Mouse (Mus musculus): Measurements from ENCODE around the gene Ephb2. TPM values are rescaled to one million over a fixed set of nuclear protein-coding genes. Genes with fewer than 3 reads are reported as not detected.

Ephb2 gene
- polyA plus RNA-seq, 1 experiment = 16.8 TPM

DNA sequence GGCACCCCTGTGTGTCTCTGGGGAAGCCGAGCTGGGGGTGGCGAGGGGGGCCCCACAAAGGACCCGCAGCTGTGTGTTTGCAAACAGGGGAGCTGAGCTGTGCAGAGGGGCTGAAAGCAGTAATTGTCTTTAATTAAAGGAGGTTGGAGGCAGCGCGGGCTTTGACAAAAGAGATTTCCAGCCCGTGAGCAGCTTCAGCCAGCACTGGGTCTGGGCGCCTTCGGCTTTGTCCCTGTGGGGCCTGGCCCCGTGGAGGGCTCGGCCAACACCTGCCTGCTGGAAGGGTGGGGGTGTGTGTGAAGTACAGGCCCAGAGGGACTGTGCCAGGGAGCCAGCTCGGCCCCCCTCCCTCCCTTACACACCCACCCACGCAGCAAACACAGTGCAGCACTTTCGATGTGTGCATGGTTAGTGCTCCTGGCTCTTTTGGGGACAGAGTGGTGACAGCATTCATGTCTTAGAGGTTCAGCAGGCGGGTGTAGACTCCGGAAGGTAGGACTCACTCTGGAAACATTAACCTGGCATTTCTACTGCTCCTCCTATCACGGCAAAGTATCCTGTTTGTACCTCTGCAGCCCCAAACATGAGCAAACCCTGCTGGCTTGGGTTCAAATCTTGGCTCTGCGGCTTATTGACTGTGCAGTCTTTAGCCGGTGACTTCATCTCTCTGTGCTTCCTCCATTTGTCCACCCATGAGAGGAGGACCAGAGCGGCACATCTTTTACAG is 85.8 kb downstream of the Ephb2 start:
- H3ac ChIP-seq (ENCODE audit: control insufficient read depth, insufficient read length, low read depth) = no peak overlapping the region
- no peaks in the 10 kb centered on the region for H3K36me3 ChIP-seq (ENCODE audit: control insufficient read depth, insufficient read depth)
- no peaks in the 10 kb centered on the region for H3K27me3 ChIP-seq (ENCODE audit: control insufficient read depth, insufficient read depth, insufficient read length)
- H3K79me2 ChIP-seq (ENCODE audit: control insufficient read depth, insufficient read depth) = no peaks in the 10 kb centered on the region
- H3K79me3 ChIP-seq (ENCODE audit: low read depth) = no peaks in the 10 kb centered on the region
- no peak for TF ChIP-seq MAX (IDR thresholded peaks at IDR 0.05)
- TF ChIP-seq MYOG (IDR thresholded peaks at IDR 0.05; ENCODE audit: control insufficient read depth, extremely low read depth, insufficient read length) = no peak
- no peak for TF ChIP-seq USF1 (IDR thresholded peaks at IDR 0.05; ENCODE audit: low read depth)
- no peak for TF ChIP-seq CTCF (IDR thresholded peaks at IDR 0.05; ENCODE audit: control insufficient read depth, insufficient read depth, insufficient read length)
- TF ChIP-seq CEBPB (IDR thresholded peaks at IDR 0.05; ENCODE audit: low read depth) = no peak
- no peak for TF ChIP-seq FOSL1 (IDR thresholded peaks at IDR 0.05; ENCODE audit: insufficient read depth, low read length, poor library complexity, severe bottlenecking)
- TF ChIP-seq MYOD1 (IDR thresholded peaks at IDR 0.05; ENCODE audit: control insufficient read depth, insufficient read length, low read depth) = no peak
- H3K4me3 ChIP-seq (ENCODE audit: insufficient read depth, poor library complexity, severe bottlenecking) = no peak overlapping the region

DNA sequence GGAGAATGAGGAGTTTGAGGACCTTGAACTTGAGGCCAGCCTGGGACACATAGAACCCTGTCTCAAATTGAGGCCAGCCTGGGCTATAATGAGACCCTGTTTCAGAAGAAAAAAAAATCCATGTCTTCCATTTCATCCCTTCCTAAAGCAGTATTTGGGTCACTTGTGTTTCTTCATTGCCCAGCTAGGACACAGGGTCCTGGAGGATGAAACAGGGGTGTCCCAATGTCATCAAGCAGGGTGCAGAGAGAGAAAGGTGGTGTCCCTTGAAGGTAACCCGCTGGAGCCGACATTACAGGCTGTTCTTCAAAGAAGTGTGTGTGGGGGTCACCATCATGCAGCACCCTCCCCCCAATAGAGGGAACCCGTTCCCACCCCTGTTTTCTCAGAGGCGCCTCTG is 86.4 kb downstream of the Ephb2 start:
- H3K4me3 ChIP-seq (ENCODE audit: insufficient read depth, poor library complexity, severe bottlenecking) = no peak overlapping the region
- H3K36me3 ChIP-seq (ENCODE audit: control insufficient read depth, insufficient read depth) = no peaks in the 10 kb centered on the region
- TF ChIP-seq FOSL1 (IDR thresholded peaks at IDR 0.05; ENCODE audit: insufficient read depth, low read length, poor library complexity, severe bottlenecking) (no peak), MAX (IDR thresholded peaks at IDR 0.05) (no peak), CEBPB (IDR thresholded peaks at IDR 0.05; ENCODE audit: low read depth) (no peak), MYOG (IDR thresholded peaks at IDR 0.05; ENCODE audit: control insufficient read depth, extremely low read depth, insufficient read length) (no peak), MYOD1 (IDR thresholded peaks at IDR 0.05; ENCODE audit: control insufficient read depth, insufficient read length, low read depth) (no peak), CTCF (IDR thresholded peaks at IDR 0.05; ENCODE audit: control insufficient read depth, insufficient read depth, insufficient read length) (no peak), USF1 (IDR thresholded peaks at IDR 0.05; ENCODE audit: low read depth) (no peak)
- no peaks in the 10 kb centered on the region for H3K79me3 ChIP-seq (ENCODE audit: low read depth)
- H3K79me2 ChIP-seq (ENCODE audit: control insufficient read depth, insufficient read depth) = no peaks in the 10 kb centered on the region
- no peak overlapping the region for H3ac ChIP-seq (ENCODE audit: control insufficient read depth, insufficient read length, low read depth)
- H3K27me3 ChIP-seq (ENCODE audit: control insufficient read depth, insufficient read depth, insufficient read length) = no peaks in the 10 kb centered on the region

DNA sequence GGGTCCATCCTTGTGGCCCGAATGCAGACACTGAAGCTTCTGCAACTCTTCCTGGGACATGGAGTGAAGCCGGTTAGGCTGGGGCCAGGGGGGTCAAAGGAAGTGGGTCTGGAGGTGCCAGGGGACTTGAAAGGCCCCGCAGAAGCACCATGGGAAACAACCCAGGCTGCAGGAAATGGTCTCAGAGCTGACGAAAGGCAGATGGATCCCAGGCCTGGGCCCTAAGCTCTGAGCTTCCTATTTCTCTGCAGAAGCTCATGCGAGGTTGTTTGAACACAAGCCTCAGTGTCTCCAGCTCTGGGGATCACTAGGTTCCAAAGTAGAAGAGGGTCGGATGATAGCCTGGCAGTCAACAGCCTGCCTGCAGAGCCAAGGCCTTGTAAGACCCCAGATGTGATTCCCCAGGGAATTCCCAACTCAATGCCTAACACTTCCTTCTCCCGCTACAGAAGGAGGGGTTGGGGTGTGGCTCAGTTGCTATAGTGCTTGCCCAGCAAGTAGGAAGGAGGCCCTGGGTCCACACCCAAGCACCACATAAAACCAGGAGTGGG is 86.9 kb downstream of the Ephb2 start:
- H3K79me2 ChIP-seq (ENCODE audit: control insufficient read depth, insufficient read depth) = no peaks in the 10 kb centered on the region
- TF ChIP-seq MYOG (IDR thresholded peaks at IDR 0.05; ENCODE audit: control insufficient read depth, extremely low read depth, insufficient read length) (no peak), MAX (IDR thresholded peaks at IDR 0.05) (no peak), CTCF (IDR thresholded peaks at IDR 0.05; ENCODE audit: control insufficient read depth, insufficient read depth, insufficient read length) (no peak), MYOD1 (IDR thresholded peaks at IDR 0.05; ENCODE audit: control insufficient read depth, insufficient read length, low read depth) (no peak), USF1 (IDR thresholded peaks at IDR 0.05; ENCODE audit: low read depth) (no peak), FOSL1 (IDR thresholded peaks at IDR 0.05; ENCODE audit: insufficient read depth, low read length, poor library complexity, severe bottlenecking) (no peak)
- H3K36me3 ChIP-seq (ENCODE audit: control insufficient read depth, insufficient read depth) = no peaks in the 10 kb centered on the region
- H3ac ChIP-seq (ENCODE audit: control insufficient read depth, insufficient read length, low read depth) = no peak overlapping the region
- no peak overlapping the region for H3K4me3 ChIP-seq (ENCODE audit: insufficient read depth, poor library complexity, severe bottlenecking)
- no peaks in the 10 kb centered on the region for H3K27me3 ChIP-seq (ENCODE audit: control insufficient read depth, insufficient read depth, insufficient read length)
- H3K79me3 ChIP-seq (ENCODE audit: low read depth) = no peaks in the 10 kb centered on the region

DNA sequence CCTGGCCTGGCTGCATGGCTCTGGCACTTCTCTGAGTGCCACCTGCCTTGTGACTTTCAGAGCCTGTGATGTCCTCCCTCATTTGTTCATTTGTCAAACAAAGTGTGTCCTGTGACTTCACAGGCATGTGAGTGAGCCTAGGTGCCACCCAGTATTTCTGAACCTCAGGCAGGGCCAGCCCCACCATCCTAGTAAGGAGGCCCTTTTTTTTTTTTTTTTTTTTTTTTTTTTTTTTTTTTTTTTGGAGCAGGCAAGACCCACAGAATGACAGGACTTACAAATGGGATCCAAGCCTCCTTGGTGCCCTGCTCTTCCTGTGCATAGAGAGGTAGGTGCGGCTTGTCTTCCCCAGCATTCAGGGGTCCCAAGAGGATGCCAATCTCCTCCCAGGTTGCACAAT is 89.3 kb downstream of the Ephb2 start:
- no peaks in the 10 kb centered on the region for H3K36me3 ChIP-seq (ENCODE audit: control insufficient read depth, insufficient read depth)
- H3K4me3 ChIP-seq (ENCODE audit: insufficient read depth, poor library complexity, severe bottlenecking) = no peak overlapping the region
- H3ac ChIP-seq (ENCODE audit: control insufficient read depth, insufficient read length, low read depth) = no peak overlapping the region
- H3K27me3 ChIP-seq (ENCODE audit: control insufficient read depth, insufficient read depth, insufficient read length) = no peaks in the 10 kb centered on the region
- no peaks in the 10 kb centered on the region for H3K79me3 ChIP-seq (ENCODE audit: low read depth)
- TF ChIP-seq MAX (IDR thresholded peaks at IDR 0.05) (no peak), USF1 (IDR thresholded peaks at IDR 0.05; ENCODE audit: low read depth) (no peak), FOSL1 (IDR thresholded peaks at IDR 0.05; ENCODE audit: insufficient read depth, low read length, poor library complexity, severe bottlenecking) (no peak), MYOD1 (IDR thresholded peaks at IDR 0.05; ENCODE audit: control insufficient read depth, insufficient read length, low read depth) (no peak), MYOG (IDR thresholded peaks at IDR 0.05; ENCODE audit: control insufficient read depth, extremely low read depth, insufficient read length) (no peak), CTCF (IDR thresholded peaks at IDR 0.05; ENCODE audit: control insufficient read depth, insufficient read depth, insufficient read length) (no peak), CEBPB (IDR thresholded peaks at IDR 0.05; ENCODE audit: low read depth) (no peak)
- no peaks in the 10 kb centered on the region for H3K79me2 ChIP-seq (ENCODE audit: control insufficient read depth, insufficient read depth)

DNA sequence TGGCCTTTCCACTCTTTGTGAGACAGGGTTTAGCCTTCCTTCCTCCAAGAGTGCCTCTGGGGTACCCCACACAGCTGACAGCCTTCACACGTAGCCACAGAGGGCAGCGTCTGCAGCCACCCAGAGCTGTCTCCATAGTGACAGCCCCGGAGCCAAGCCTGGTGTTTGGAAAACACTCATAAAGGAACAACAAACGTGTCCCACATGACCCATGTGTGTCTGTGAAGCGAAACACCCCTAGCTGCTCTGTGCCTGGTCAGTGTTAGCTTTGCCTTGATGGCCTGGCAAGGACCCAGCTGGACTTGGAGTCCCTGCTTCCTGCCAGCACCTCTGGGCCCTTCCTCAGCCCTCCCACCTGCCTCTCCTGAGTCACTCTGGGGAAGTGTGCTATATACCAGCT is 93.1 kb downstream of the Ephb2 start:
- H3K79me2 ChIP-seq (ENCODE audit: control insufficient read depth, insufficient read depth) = no peaks in the 10 kb centered on the region
- no peak for TF ChIP-seq USF1 (IDR thresholded peaks at IDR 0.05; ENCODE audit: low read depth)
- TF ChIP-seq MYOD1 (IDR thresholded peaks at IDR 0.05; ENCODE audit: control insufficient read depth, insufficient read length, low read depth) = no peak
- no peak for TF ChIP-seq FOSL1 (IDR thresholded peaks at IDR 0.05; ENCODE audit: insufficient read depth, low read length, poor library complexity, severe bottlenecking)
- TF ChIP-seq MYOG (IDR thresholded peaks at IDR 0.05; ENCODE audit: control insufficient read depth, extremely low read depth, insufficient read length) = no peak
- no peak for TF ChIP-seq MAX (IDR thresholded peaks at IDR 0.05)
- no peak for TF ChIP-seq CTCF (IDR thresholded peaks at IDR 0.05; ENCODE audit: control insufficient read depth, insufficient read depth, insufficient read length)
- TF ChIP-seq CEBPB (IDR thresholded peaks at IDR 0.05; ENCODE audit: low read depth) = no peak
- no peaks in the 10 kb centered on the region for H3K79me3 ChIP-seq (ENCODE audit: low read depth)
- H3K27me3 ChIP-seq (ENCODE audit: control insufficient read depth, insufficient read depth, insufficient read length) = no peaks in the 10 kb centered on the region
- no peaks in the 10 kb centered on the region for H3K36me3 ChIP-seq (ENCODE audit: control insufficient read depth, insufficient read depth)
- H3K4me3 ChIP-seq (ENCODE audit: insufficient read depth, poor library complexity, severe bottlenecking) = no peak overlapping the region
- H3ac ChIP-seq (ENCODE audit: control insufficient read depth, insufficient read length, low read depth) = no peak overlapping the region

Measured in C2C12 (cell line).